Mouse (Mus musculus) E14TG2a.4 (cell line): Measurements from ENCODE around the gene Cnpy4.

ENCODE experiments used
- CTCF ChIP-seq: conservative IDR thresholded peaks from 2 replicates; pipeline ENCODE4 v1.5.1; 2014; ENCODE audit warnings: low read length
- NANOG ChIP-seq: IDR thresholded peaks from 2 replicates; pipeline ENCODE4 v1.6.1; 2014; ENCODE audit warnings: borderline replicate concordance, low read length, mixed read lengths
- POU5F1 ChIP-seq: IDR thresholded peaks from 2 replicates; pipeline ENCODE4 v1.6.1; 2014; ENCODE audit warnings: low read length, borderline replicate concordance

- TF ChIP-seq CTCF, result no peak
- no peak for TF ChIP-seq POU5F1
- no peak for TF ChIP-seq NANOG
These were observed at the start of gene Cnpy4, which contains the start of gene Taf6 for GRCm38 (mm10) chr5:138186950-138187638.
